Mouse (Mus musculus) layer of hippocampus, adult 18-20 months (tissue): ENCODE measurements around the gene Sik2. TPM values are rescaled to one million over a fixed set of nuclear protein-coding genes. Genes with fewer than 3 reads are reported as not detected.
A peak's percentile ranks its signal among the peaks of the same experiment; 100 is the strongest.

ENCODE experiments used
- DNase-seq, 2 experiments: peaks; one replicate each; pipeline ENCODE4 v3.0.0; 2022; ENCODE audit warnings: low spot score in 2 of 2
- total RNA-seq, 2 experiments: library from RNA; stranded (reverse); gene quantifications; 2 replicates each; pipeline ENCODE4 v1.2.3; 2021

The Sik2 gene
- total RNA-seq, 2 experiments from 2014 or later, result 42.6 to 48.2 TPM

GRCm38 (mm10) chr9:50920933-50921895 lies 87.7 kb downstream of the Sik2 start:
- DNase-seq, result no peak

- no peak for DNase-seq
Observed at GRCm38 (mm10) chr9:50919554-50919953, 89.3 kb downstream of the Sik2 start.

DNA sequence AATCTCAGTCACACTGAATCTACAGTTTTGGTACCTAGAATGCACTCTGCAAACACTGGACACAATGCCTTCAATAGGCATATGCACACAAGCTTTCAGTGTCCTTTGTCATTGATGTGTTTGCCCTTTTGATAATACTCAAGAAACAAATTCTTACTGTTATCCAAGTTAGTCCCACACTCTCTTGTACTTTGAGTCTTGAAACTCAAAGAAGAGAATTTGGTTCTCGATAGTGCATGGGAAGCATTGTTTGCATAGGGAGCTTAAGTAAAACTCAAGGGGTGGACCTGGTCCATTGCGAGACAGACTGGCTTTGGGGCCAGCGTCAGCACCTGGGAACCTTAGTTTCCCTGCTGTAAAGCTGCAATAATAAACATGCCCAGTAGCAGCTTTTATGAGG lies 90.7 kb downstream of the Sik2 start:
- DNase-seq, result no peak

DNA sequence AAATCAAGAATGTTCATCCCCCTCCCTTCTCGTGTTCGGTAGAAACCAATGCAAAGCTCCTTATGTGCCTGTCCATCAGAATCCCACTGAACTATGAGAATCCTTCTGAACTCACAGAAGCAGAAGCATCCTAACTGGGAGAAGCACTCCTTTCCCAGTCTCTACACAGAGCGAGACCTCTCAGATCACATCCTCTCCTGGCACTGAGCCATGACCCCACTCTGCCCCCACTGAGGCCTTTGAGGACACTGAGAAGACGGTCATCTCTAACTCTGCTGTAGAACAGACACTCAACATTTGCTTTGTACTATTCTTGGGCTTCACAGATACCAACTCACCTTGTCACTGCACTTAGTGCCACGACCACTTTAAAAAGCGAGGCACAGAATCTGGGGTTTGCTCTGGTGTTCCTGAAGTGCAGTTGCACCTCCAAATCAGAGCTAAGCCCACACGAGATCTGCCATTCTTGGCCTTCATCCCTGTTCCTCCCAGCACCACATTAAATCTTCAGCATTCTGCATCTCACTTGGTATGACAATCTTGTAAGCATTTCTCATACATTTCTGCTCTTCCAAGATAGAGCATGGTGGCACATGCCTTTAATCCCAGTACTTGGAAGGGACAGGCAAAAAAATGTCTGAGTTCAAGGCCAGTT lies 96.9 kb downstream of the Sik2 start:
- DNase-seq, result peak in 1 of 2 experiments; percentile 19

DNA sequence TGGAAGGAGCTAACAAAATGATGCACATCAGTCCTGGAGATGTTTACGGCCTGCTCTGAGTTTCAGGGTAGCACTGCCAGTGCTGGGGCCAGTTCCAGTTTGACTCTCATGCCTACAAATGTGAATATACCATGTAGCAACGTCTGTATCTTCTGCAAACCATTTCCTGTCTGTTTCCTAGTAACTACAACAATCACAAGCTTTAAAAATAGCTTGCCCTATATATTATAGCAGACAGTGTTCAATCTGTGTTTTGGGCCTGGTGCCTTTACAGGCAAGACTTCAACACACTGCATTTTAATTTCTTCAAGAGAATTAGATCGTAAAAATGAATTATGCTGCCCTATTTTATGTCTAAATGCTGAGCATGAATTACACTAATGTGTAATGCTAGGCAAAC lies 103.6 kb downstream of the Sik2 start:
- no peak for DNase-seq

DNA sequence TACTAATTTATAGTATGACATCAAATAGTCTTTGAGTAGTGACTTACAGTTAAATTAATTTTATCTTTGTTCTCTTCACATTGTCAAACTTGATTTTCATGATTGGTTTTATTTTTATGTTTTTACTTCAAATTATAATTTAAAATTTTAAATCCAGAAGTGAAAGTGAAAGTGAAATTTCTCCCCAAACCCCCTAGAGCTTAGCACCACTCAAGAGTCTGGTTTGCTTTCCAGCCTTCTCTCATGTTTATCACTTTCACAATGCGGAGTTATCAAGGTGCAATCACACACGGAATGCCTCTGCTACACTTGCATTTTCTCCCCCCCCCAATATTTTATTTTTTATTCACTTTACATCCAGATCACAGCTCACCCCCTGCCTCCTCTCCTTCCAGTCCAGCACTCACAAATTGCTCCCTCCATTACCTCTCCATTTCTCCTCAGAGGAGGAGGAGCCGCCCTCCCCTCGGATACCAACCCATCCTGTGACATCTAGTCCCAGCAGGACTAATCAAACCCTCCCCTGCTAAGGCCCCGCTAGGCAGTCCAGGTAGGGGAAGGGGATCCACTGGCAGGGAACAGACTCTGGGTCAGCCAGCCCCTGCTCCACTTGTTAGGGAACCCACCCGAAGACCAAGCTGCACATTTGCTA lies 104.6 kb downstream of the Sik2 start:
- no peak for DNase-seq

DNA sequence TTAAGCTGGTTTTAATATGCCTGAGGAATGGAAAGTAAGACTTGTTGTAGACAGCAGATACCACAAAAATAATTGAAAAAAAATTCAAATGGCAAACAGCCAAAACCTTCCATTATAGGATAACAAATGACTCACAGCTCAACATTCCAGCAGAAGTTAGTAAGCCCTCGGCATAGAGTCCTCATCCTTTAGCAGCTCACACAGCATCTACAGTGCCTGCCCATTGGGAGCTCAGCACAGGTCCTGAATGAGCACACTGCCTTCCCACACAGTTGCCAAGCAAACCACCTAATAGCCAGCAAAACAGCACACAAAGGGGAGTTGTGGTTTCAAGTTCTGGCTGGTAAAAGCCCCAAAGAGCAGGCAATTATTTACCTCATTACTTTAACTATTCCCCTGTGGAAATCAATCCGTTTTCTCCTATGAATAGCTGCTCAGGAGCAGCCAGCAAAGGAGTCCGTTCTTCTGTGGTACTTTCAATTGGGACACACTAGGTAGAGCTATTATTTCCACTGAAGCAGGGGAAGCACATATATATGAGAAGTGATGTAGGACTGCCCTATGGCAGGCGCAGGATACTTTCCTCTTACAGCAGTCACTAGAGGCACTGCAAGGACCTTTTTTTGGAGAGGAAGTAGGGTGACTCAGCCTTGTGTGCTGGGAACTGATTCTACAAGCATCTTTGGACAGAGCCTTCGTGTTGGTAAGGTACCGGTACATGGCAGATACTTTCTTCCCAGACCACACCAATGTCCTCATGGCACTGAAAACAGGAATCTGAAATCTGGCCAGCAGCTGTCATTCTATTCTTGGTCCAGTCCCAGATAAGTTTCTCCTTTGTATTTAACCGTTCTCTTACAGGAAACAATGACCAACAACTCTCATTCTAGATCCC lies 108.6 kb downstream of the Sik2 start:
- no peak for DNase-seq

DNA sequence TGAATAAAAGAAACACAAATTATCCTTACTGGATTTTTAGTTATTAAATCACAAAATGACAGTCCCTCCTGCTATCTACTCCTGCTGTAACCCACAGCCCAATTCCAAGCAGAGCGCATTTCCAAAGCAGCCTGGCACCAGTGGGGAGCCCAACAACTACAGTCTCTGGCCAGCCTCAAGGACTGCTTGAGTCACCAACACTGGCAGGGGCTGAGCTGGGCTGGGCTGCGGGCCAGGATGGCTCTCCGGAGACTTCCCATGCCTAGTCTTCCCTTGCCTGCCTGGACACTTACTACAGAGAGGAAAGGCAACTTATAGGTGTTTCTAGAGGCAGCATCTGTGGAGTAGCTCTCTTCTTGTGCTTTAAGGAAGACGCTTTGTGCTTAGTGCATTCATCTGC lies 115.2 kb downstream of the Sik2 start:
- peak in 1 of 2 experiments; percentile 67 for DNase-seq

GRCm38 (mm10) chr9:50890494-50891090 lies 118.3 kb downstream of the Sik2 start:
- no peak for DNase-seq

DNA sequence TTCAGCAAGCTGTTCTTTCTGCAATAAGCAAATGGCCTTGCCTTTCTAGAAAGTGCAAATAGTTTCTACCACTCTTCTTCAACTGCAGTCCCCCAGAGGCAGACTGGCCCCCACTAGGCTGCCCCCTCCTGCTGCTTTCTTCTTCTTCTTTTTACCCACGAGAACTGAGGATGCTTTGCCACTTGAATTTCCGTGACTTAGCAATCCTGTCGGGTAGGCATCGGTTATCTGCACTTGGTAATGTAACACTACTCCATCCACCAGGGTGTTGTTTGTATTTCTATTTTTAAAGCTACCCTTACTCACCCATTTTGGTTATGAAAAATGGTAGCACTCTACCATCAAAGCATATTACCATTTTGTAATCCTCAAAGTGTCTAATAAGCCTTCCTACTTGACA lies 118.9 kb downstream of the Sik2 start:
- no peak for DNase-seq

DNA sequence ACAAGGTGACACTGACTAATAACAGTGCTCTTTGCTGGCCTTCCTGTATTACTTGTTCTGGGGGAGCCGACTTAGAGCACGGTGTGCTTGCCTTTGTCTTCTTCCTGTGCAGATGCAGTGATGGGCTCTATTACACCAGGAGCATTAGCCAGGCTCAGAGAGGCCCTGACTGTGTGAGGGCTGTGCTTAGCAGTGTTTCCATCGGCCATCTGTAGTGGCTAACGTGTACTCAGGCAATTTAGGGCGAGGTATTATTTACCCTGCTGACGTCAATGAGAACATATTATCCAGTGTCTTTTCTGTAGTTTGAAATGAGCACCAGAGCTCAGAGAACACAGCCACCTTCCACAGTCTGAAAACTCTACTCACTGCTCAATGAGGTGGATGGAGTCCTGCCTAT lies 119.7 kb downstream of the Sik2 start:
- DNase-seq, result no peak

DNA sequence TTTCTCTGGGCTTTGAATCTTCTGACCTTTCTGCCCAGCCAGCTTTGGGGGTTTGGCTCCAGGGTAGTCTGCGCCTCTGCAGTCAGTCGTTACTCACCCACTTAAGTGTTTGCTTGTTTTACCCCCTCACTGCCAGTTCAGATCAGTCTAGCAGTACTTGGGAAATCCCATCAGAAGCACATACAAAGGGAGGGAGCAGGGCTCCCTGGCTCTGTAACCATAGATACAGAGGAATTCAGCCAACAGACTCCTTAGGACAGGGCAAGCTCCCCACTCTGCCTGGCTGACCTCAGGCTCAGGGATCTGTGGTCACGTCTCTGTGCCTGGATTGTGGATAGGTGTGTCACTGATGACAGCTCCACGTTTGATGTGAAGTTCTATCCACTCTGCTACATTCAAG lies 121.5 kb downstream of the Sik2 start:
- DNase-seq, result no peak

DNA sequence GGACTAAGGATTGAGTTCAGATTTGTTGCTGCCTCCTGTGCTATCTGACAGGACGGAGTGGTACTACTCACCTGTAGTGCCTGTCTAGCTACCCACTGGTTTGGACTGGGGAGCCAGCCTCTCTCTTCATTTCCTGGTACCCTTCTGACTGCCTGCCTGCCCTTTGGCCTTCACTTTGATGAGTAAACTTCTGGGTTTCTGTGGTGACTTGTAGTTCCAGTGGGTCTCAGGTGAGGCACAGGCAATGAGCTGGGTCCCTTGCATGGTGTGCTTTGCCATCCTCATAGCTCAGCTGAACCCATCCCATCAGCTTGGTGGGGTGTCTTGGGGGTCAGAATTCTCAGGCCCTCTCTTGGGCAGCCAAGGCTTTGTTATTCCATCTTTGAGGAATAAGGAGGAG lies 122.0 kb downstream of the Sik2 start:
- DNase-seq, result no peak

GRCm38 (mm10) chr9:50885600-50885987 lies 123.3 kb downstream of the Sik2 start:
- no peak for DNase-seq

DNA sequence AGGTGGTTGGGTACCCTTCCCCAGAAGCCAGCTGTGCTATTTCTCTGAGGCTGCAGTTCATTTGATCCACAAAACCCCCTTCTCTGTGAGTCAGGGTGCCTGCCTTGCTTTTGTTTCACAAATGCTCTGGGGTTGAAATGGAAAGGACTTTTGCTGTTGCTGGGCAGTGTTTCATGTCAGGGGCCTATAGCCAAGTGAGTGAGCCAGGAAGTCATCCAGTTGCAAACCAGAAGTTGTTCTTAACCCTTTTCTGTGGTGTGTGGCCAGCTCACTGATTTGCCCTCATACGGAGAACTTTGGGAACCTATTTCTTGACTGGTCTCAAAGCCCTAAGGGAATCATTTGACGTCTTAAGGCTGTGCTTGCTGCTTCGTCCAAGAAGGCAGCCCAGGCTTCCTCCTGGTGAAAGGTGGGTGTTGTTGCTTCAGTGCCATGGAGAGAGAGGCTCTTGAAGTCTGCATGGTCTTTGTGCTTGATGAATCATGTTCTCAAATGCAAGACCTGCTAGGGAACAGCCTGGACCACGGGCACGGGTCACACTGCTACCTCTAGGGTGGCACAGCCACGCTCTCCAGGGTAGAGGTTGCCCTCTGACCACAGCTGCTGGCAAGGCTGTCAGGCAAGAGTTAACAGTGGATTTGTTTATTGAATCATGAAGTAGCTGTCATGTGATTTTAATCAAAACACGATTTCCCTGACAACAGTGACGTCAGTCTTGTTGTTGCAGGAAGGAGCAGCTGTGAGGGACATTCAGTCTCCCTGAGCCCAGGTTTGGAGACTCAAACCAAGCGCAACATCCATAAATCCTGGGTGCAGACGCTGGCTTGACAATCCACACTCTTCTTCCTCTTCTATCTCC lies 123.9 kb downstream of the Sik2 start:
- peak in 1 of 2 experiments; percentile 79 for DNase-seq

DNA sequence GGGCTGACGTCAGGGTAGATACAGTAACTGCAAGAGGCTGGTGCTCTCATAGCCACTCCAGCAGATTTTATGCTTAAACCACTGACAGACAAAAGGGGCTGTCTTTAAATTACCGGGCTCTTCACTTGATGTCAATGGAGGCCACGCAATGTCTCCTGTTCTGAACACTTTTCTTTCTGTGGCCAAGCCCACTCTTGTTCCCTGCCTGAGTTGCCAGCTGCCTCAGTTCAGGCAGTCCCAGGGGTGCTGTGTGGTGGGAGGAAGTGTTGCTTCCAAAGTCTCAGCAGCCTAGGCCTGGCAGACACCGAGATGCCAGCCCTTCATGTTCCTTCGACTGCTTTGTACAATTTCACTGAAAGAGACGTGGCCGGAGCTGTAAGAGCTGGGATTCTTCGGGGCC lies 124.8 kb downstream of the Sik2 start:
- peak in 1 of 2 experiments; percentile 59 for DNase-seq

DNA sequence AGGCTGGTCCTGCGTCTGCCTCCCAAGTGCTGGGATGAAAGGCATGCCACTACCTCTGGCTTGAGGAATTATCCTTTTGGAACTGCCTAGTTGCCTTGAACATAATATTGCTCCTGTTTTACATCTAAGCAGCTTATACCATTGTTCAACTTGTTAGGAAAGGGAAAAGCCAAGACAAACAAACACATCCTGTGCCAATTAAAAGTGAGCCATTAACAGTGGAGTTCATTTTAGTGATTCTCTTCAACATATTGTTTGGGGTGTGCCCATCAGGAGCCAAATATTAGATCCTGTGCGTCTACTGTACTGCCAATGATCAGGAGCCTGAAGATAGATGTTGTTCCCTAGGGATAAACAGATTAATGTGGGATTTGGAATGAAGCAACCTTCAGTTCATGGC lies 126.7 kb downstream of the Sik2 start:
- no peak for DNase-seq

DNA sequence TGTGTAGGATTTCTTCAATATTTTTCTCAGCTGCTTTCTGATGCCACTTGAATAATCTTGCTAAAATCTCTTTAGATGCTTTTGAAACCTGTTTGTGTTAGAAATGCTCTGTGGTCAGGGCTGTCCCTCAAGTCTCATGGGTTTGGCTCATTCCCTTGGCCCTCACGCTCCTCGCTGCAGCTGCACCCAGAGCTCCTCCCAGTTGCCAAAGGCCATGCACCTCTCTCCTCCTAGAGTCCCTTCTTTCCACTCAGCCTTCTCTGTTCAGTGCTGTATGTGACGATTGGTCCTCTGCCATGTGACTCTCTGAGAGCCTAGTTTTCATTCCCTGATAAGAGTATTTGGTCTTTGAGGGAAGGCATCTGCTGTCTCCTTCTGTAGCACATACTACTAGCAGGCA lies 131.4 kb downstream of the Sik2 start:
- no peak for DNase-seq

GRCm38 (mm10) chr9:50876287-50876686 lies 132.6 kb downstream of the Sik2 start:
- DNase-seq, result no peak

GRCm38 (mm10) chr9:50875470-50875869 lies 133.4 kb downstream of the Sik2 start:
- no peak for DNase-seq
